Mouse (Mus musculus) Muller cell, postnatal 12 days (primary cell): ENCODE measurements around the gene Sipa1.

ENCODE experiments used
- DNase-seq: peaks from one replicate; pipeline ENCODE4 v3.0.0-alpha.2; 2015; ENCODE audit errors: inconsistent ontology term

Sipa1 gene

GRCm38 (mm10) chr19:5662981-5663913, at the start of gene Sipa1:
Sipa1 (minus strand) TSS chr19:5663707.
- peak; percentile 95 for DNase-seq

GRCm38 (mm10) chr19:5713255-5713654, 49.7 kb upstream of the Sipa1 start:
- DNase-seq: no peak

GRCm38 (mm10) chr19:5711907-5712460, 48.5 kb upstream of the Sipa1 start:
- no peak for DNase-seq

GRCm38 (mm10) chr19:5711218-5711617, 47.7 kb upstream of the Sipa1 start:
- peak; percentile 73 for DNase-seq

- no peak for DNase-seq
Measured at GRCm38 (mm10) chr19:5710581-5710980, 47.1 kb upstream of the Sipa1 start.

- DNase-seq: no peak
Measured at GRCm38 (mm10) chr19:5710068-5710467, 46.6 kb upstream of the Sipa1 start.

GRCm38 (mm10) chr19:5704801-5705571, 41.5 kb upstream of the Sipa1 start:
- DNase-seq: no peak

GRCm38 (mm10) chr19:5704163-5704800, 40.8 kb upstream of the Sipa1 start, which contains the start of gene Kcnk7:
Kcnk7 (plus strand) TSS chr19:5704367.
- DNase-seq: no peak

GRCm38 (mm10) chr19:5695849-5696462, 32.4 kb upstream of the Sipa1 start:
- DNase-seq: no peak

GRCm38 (mm10) chr19:5693801-5694200, 30.3 kb upstream of the Sipa1 start:
- no peak for DNase-seq

GRCm38 (mm10) chr19:5692913-5693396, 29.4 kb upstream of the Sipa1 start:
- DNase-seq: peak; percentile 53

GRCm38 (mm10) chr19:5692086-5692912, 28.8 kb upstream of the Sipa1 start:
- peak; percentile 53 for DNase-seq

GRCm38 (mm10) chr19:5691601-5692000, 28.1 kb upstream of the Sipa1 start:
- DNase-seq: no peak

GRCm38 (mm10) chr19:5690343-5690735, 26.8 kb upstream of the Sipa1 start:
- no peak for DNase-seq

GRCm38 (mm10) chr19:5689565-5690342, 26.2 kb upstream of the Sipa1 start:
- DNase-seq: peak; percentile 94

- no peak for DNase-seq
Measured at GRCm38 (mm10) chr19:5689088-5689428, 25.6 kb upstream of the Sipa1 start.

GRCm38 (mm10) chr19:5688200-5689087, 24.9 kb upstream of the Sipa1 start, which contains the start of the genes Map3k11 and Pcnx3:
Map3k11 (plus strand) TSS chr19:5688742.
Pcnx3 (minus strand) TSS chr19:5688908.
- peak; percentile 98 for DNase-seq

GRCm38 (mm10) chr19:5687738-5688137, 24.2 kb upstream of the Sipa1 start:
- DNase-seq: no peak
